Mouse (Mus musculus) neutrophil, adult 5-6 weeks (primary cell): ENCODE measurements around the gene Gpatch8. TPM values are rescaled to one million over a fixed set of nuclear protein-coding genes. Genes with fewer than 3 reads are reported as not detected.

Experiments used
- total RNA-seq: library from RNA; stranded (forward); fragments of 200-1000 nt; gene quantifications from 2 replicates; pipeline ENCODE4 v1.2.3, GENCODE M21; 2017

Gene Gpatch8
- total RNA-seq, 1 experiment from 2014 or later = 56.9 TPM

Other genes with a start within 250 kb of the Gpatch8 start
- gene Ubtf, start 236.7 kb downstream of the Gpatch8 start, total RNA-seq = 169 and 195 TPM in 2 replicates
- 12.0 and 14.8 TPM in 2 replicates for gene Slc4a1, start 190.2 kb downstream of the Gpatch8 start, total RNA-seq
- 0.74 and 1.0 TPM in 2 replicates for gene Rundc3a, start 163.0 kb downstream of the Gpatch8 start, total RNA-seq
- 31.0 and 36.2 TPM in 2 replicates for gene Slc25a39, start 148.4 kb downstream of the Gpatch8 start, total RNA-seq
- 44.9 and 45.2 TPM in 2 replicates for gene Grn, start 126.1 kb downstream of the Gpatch8 start, total RNA-seq
- gene Fam171a2, start 108.7 kb downstream of the Gpatch8 start, total RNA-seq = not detected in 2 replicates
- gene Itga2b, start 86.3 kb downstream of the Gpatch8 start, total RNA-seq = 37.8 and 42.2 TPM in 2 replicates
- gene Gm11627, start 23.1 kb upstream of the Gpatch8 start, total RNA-seq = not detected in 2 replicates
- 0.12 TPM in 1 of 2 replicates, not detected in the other for gene Fzd2, start 48.0 kb upstream of the Gpatch8 start, total RNA-seq
- not detected in 2 replicates for gene Meioc, start 107.3 kb upstream of the Gpatch8 start, total RNA-seq
- 19.6 and 29.4 TPM in 2 replicates for gene Ccdc43, start 141.4 kb upstream of the Gpatch8 start, total RNA-seq
- not detected in 2 replicates for gene Adam11, start 205.0 kb upstream of the Gpatch8 start, total RNA-seq